In genomic region chr5:104109516-104109915, GRCm38 (mm10) we compare ENCODE assay signal across 8 mouse cellular contexts. TPM values are rescaled to one million over a fixed set of nuclear protein-coding genes. Genes with fewer than 3 reads are reported as not detected.
A peak's percentile ranks its signal among the peaks of the same experiment; 100 is the strongest.
DNase-seq lines count a peak whose midpoint lies in the region; ATAC-seq and TF ChIP-seq lines count a peak whose summit lies in the region.

No protein-coding gene starts in this region.

- no peak overlapping the region for H3K9ac ChIP-seq in intestine, embryonic 15.5 days
- H3K9ac ChIP-seq in midbrain, postnatal 0 days (replicated peaks; ENCODE audit: low read length, poor library complexity, severe bottlenecking), result peak overlapping the region; percentile 42; the same call in 1 of the 2 replicates

- ATAC-seq in intestine, embryonic 15.5 days, result no peak
- ATAC-seq in midbrain, postnatal 0 days (ENCODE audit: low FRiP score), result 0 out of 2 replicates have a peak, but pooled peaks have one; percentile 26
- no peak for ATAC-seq in erythroblast, adult 5-6 weeks (replicated peaks; ENCODE audit: low FRiP score, poor library complexity, severe bottlenecking)

- WGBS in heart, embryonic 10.5 days, result 13% methylated on average over 3 of the region's 3 CpGs
- WGBS in intestine, embryonic 15.5 days, result 37% methylated on average over 3 of the region's 3 CpGs
- 20% methylated on average over 3 of the region's 3 CpGs for WGBS in midbrain, postnatal 0 days

- no peak overlapping the region for H3K4me3 ChIP-seq in heart, embryonic 10.5 days
- H3K4me3 ChIP-seq in intestine, embryonic 15.5 days (replicated peaks), result no peak overlapping the region
- H3K4me3 ChIP-seq in midbrain, postnatal 0 days (ENCODE audit: low read depth, low read length), result no peak overlapping the region

- TF ChIP-seq CTCF in midbrain, postnatal 0 days (IDR thresholded peaks at IDR 0.05), result no peak

- intact Hi-C loops in heart, postnatal 14 days (cut with DNase I), result no loop called here
- intact Hi-C loops in left cerebral cortex, postnatal 4 days (cut with DNase I), result no loop called here

- no peak for DNase-seq in heart, embryonic 10.5 days (ENCODE audit: low spot score)
- no peak for DNase-seq in heart, postnatal 14 days
- peak; percentile 55 for DNase-seq in embryo, embryonic 9.5 days (ENCODE audit: extremely low spot score)
- no peak for DNase-seq in midbrain, postnatal 0 days (ENCODE audit: low spot score)
- no peak for DNase-seq in left cerebral cortex, postnatal 4 days
- DNase-seq in thymus, postnatal 10 days (ENCODE audit: low spot score in 2 of 2), result no peak

- H3K36me3 ChIP-seq in heart, embryonic 10.5 days, result no peaks in the 10 kb centered on the region
- no peaks in the 10 kb centered on the region for H3K36me3 ChIP-seq in intestine, embryonic 15.5 days
- no peaks in the 10 kb centered on the region for H3K36me3 ChIP-seq in midbrain, postnatal 0 days (ENCODE audit: insufficient read depth, low read length)

- H3K4me1 ChIP-seq in heart, embryonic 10.5 days, result peaks cover 69% of the 10 kb centered on the region
- peaks cover 20% of the 10 kb centered on the region; the same call in 1 of the 2 replicates for H3K4me1 ChIP-seq in intestine, embryonic 15.5 days (replicated peaks)
- H3K4me1 ChIP-seq in midbrain, postnatal 0 days (ENCODE audit: insufficient read depth, low read length), result peaks cover 24% of the 10 kb centered on the region; the same call in 1 of the 2 replicates

- peak overlapping the region; percentile 87 for H3K27ac ChIP-seq in heart, embryonic 10.5 days
- peak overlapping the region; percentile 6; the same call in 1 of the 2 replicates for H3K27ac ChIP-seq in intestine, embryonic 15.5 days
- H3K27ac ChIP-seq in midbrain, postnatal 0 days (ENCODE audit: low read depth, low read length), result peak overlapping the region; percentile 80

- no peaks in the 10 kb centered on the region for H3K9me3 ChIP-seq in heart, embryonic 10.5 days
- H3K9me3 ChIP-seq in intestine, embryonic 15.5 days, result no peaks in the 10 kb centered on the region
- H3K9me3 ChIP-seq in midbrain, postnatal 0 days (ENCODE audit: low read length), result no peaks in the 10 kb centered on the region

- no peaks in the 10 kb centered on the region for H3K27me3 ChIP-seq in heart, embryonic 10.5 days (ENCODE audit: insufficient read depth, poor library complexity, severe bottlenecking)
- H3K27me3 ChIP-seq in intestine, embryonic 15.5 days (replicated peaks), result no peaks in the 10 kb centered on the region
- no peaks in the 10 kb centered on the region for H3K27me3 ChIP-seq in midbrain, postnatal 0 days (ENCODE audit: insufficient read depth, low read length)

- peak overlapping the region; percentile 45 for H3K4me2 ChIP-seq in intestine, embryonic 15.5 days (replicated peaks)
- peak overlapping the region; percentile 39 for H3K4me2 ChIP-seq in midbrain, postnatal 0 days (ENCODE audit: low read depth, low read length, poor library complexity, severe bottlenecking)

RNA-seq across cellular contexts. Expression of gene Sparcl1, which starts 4.0 kb away (rescaled TPM):
- 11.4 and 17.7 TPM in 2 replicates for polyA plus RNA-seq in heart, embryonic 10.5 days (2016; fragmentation: Nextera tagmentation; extraction: Ambion mirVana)
- 100 to 1,000 TPM; 335 to 337 TPM for total RNA-seq in heart, postnatal 14 days (2021)
- 185 and 198 TPM in 2 replicates for polyA plus RNA-seq in intestine, embryonic 15.5 days (2015; fragmentation: Nextera tagmentation; extraction: Ambion mirVana)
- total RNA-seq in midbrain, postnatal 0 days (2014; rRNA removed), result 438 and 529 TPM in 2 replicates
- 358 and 444 TPM in 2 replicates for polyA plus RNA-seq in midbrain, postnatal 0 days (2015; fragmentation: Nextera tagmentation; extraction: Ambion mirVana)
- not detected in 2 replicates for total RNA-seq in erythroblast, adult 5-6 weeks (2015; ENCODE audit: low replicate concordance)
- total RNA-seq in erythroblast, adult 5-6 weeks (2017; ENCODE audit: low replicate concordance), result 0.85 TPM in 1 of 2 replicates, not detected in the other
- total RNA-seq in left cerebral cortex, postnatal 4 days (2021), result 100 to 1,000 TPM; 465 to 498 TPM

RNA-seq across cellular contexts. Expression of gene Gm17660, which starts 32.1 kb away (rescaled TPM):
- not detected in 2 replicates for polyA plus RNA-seq in heart, embryonic 10.5 days (2016; fragmentation: Nextera tagmentation; extraction: Ambion mirVana)
- not detected for total RNA-seq in heart, postnatal 14 days (2021)
- polyA plus RNA-seq in intestine, embryonic 15.5 days (2015; fragmentation: Nextera tagmentation; extraction: Ambion mirVana), result not detected in 2 replicates
- total RNA-seq in midbrain, postnatal 0 days (2014; rRNA removed), result not detected in 2 replicates
- 0.83 and 1.1 TPM in 2 replicates for polyA plus RNA-seq in midbrain, postnatal 0 days (2015; fragmentation: Nextera tagmentation; extraction: Ambion mirVana)
- not detected in 2 replicates for total RNA-seq in erythroblast, adult 5-6 weeks (2015; ENCODE audit: low replicate concordance)
- not detected in 2 replicates for total RNA-seq in erythroblast, adult 5-6 weeks (2017; ENCODE audit: low replicate concordance)
- total RNA-seq in left cerebral cortex, postnatal 4 days (2021), result not detected

Comparison
In these comparisons a context has a peak if more than half of its experiments do, and no peak if none do; other contexts are left out.
1. H3K27ac ChIP-seq: peak in every context shown above with its lines; median percentile 87 in heart, embryonic 10.5 days; 80 in midbrain, postnatal 0 days; 6 in intestine, embryonic 15.5 days.
2. RNA of gene Sparcl1, which starts 4.0 kb away (total RNA-seq): 438 to 529 TPM in midbrain, postnatal 0 days, 465 to 498 TPM in left cerebral cortex, postnatal 4 days and 335 to 337 TPM in heart, postnatal 14 days; 0.85 TPM in erythroblast, adult 5-6 weeks; every median in the first group is over 100 times any median in the second.